Mouse (Mus musculus): Measurements from ENCODE around the gene Rinl. TPM values are rescaled to one million over a fixed set of nuclear protein-coding genes. Genes with fewer than 3 reads are reported as not detected.

Rinl gene
- polyA plus RNA-seq, 1 experiment from 2014 or later: 1.8 TPM

DNA sequence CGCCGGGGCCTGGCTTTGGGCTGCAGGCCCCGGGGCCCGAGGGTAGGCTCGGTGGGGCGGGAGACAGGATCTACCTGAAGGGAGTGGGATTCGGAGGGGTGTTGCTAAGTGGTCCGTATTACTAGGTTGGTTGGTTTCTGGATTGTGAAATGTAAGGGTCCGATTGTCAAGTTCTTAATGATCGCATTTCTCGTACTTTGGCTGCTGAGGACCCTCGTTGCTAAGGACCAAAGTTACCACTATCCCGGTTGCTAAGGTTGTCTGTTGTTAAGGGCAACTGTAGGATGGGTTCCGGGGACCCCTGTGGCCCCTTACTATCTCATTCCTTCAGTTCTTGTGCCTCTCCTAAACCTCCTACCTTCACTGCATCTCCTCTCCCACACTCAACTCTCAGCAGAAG, 21.9 kb upstream of the Rinl start:
- no peaks in the 10 kb centered on the region for H3K27me3 ChIP-seq
- ATAC-seq (replicated peaks): peak; percentile 21
- H3K9ac ChIP-seq (replicated peaks): peak overlapping the region; percentile 57
- peak overlapping the region; percentile 61 for H3K4me2 ChIP-seq (replicated peaks)
- peak overlapping the region; percentile 61 for H3K4me3 ChIP-seq
- H3K4me1 ChIP-seq: peaks cover 30% of the 10 kb centered on the region
- H3K36me3 ChIP-seq: peaks cover 4% of the 10 kb centered on the region; the same call in 1 of the 2 replicates
- H3K27ac ChIP-seq (replicated peaks): no peak overlapping the region
- 2% methylated on average over 14 of the region's 14 CpGs for WGBS
- no peaks in the 10 kb centered on the region for H3K9me3 ChIP-seq

DNA sequence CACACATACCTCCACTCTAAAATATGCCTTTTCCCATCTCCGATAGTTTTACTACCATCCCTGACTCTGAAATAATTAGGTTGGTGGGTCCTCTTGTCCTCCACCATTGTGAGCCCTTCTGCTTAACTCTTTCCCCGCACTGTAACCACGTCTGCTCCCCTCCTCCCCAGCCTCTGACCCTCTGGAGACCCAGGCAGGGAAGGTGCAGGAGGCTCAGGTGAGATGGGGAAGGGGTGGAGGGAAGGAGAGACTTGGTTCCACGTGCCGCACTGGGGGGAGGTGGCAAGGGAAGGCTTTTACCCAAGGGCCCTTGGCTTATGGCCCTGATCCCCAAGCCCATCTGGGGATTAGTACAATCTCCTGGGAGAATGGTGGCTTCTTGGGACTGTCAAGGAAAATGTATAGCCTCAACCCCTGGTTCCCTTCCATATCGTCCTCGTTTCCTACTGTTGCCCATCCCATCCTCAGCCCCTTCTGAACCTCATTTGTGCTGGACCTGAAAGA, 21.3 kb upstream of the Rinl start, which contains the start of gene Nfkbib:
Gene Nfkbib (minus strand): TSS at position 51 of the 504 bp plus-strand sequence.
- 57% methylated on average over 7 of the region's 7 CpGs for WGBS
- no peaks in the 10 kb centered on the region for H3K9me3 ChIP-seq
- H3K4me3 ChIP-seq: peak within 1 kb of the TSS; percentile 61
- peaks cover 30% of the 10 kb centered on the region for H3K4me1 ChIP-seq
- ATAC-seq (replicated peaks): no peak
- peak within 1 kb of the TSS; percentile 61 for H3K4me2 ChIP-seq (replicated peaks)
- H3K36me3 ChIP-seq: peaks cover 3% of the 10 kb centered on the region; the same call in 1 of the 2 replicates
- no peak within 1 kb of the TSS for H3K27ac ChIP-seq (replicated peaks)
- H3K27me3 ChIP-seq: no peaks in the 10 kb centered on the region
- H3K9ac ChIP-seq (replicated peaks): peak within 1 kb of the TSS; percentile 60

DNA sequence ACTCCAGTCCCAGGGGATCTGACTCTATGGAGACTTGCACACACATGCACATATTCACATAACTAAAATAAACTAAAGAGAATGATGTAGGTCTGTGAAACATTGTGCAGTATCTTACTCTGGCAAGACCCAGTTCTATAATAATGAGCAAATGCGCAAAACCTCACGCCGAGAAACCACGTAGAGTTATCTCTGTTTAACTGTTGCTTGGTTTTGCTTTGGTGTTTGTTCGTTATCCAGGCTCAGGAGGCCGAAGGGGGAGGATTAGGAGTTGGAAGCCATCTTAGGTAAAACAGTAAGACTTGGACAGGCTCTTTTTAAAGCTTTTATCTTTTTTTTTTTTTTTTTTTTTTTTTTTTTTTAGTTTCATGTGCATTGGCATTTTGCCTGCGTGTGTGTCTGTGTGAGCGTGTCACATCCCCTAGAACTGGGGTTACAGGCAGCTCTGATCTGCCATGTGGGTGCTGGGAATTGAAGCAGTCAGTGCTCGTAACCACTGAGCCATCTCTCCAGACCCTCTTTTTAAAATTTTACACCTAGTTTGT, 19.3 kb upstream of the Rinl start:
- Histone ChIP-seq H3K4me2 (replicated peaks) (no peak overlapping the region), H3K9me3 (no peaks in the 10 kb centered on the region), H3K36me3 (no peaks in the 10 kb centered on the region), H3K4me3 (no peak overlapping the region), H3K27ac (replicated peaks) (no peak overlapping the region), H3K4me1 (peaks cover 30% of the 10 kb centered on the region), H3K9ac (replicated peaks) (no peak overlapping the region), H3K27me3 (no peaks in the 10 kb centered on the region)
- 87% methylated on average over 9 of the region's 9 CpGs for WGBS
- no peak for ATAC-seq (replicated peaks)

DNA sequence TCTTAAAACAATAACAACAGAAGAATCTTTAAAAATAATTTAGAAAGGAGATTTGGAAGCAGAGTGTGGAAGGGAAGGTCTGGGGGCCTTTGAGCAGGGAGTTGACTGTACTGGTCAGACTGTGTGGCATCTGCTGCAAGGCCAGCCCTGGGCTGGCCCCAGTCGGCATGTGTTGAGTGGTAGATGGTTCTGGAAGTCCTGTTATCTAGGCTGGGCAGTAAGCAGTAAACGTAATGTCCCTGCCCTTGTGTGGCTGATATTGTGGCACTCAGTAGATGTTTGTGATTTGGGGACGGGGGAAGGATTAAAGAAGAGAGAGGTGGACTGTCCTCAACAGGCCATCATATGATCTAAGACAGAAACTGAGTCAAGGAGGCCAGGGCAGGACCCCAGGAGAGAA, 18.5 kb upstream of the Rinl start:
- Histone ChIP-seq H3K9ac (replicated peaks) (no peak overlapping the region), H3K36me3 (no peaks in the 10 kb centered on the region), H3K27me3 (no peaks in the 10 kb centered on the region), H3K4me3 (no peak overlapping the region), H3K27ac (replicated peaks) (no peak overlapping the region), H3K4me2 (replicated peaks) (no peak overlapping the region), H3K4me1 (peaks cover 23% of the 10 kb centered on the region), H3K9me3 (no peaks in the 10 kb centered on the region)
- no peak for ATAC-seq (replicated peaks)
- 91% methylated on average over 3 of the region's 3 CpGs for WGBS

DNA sequence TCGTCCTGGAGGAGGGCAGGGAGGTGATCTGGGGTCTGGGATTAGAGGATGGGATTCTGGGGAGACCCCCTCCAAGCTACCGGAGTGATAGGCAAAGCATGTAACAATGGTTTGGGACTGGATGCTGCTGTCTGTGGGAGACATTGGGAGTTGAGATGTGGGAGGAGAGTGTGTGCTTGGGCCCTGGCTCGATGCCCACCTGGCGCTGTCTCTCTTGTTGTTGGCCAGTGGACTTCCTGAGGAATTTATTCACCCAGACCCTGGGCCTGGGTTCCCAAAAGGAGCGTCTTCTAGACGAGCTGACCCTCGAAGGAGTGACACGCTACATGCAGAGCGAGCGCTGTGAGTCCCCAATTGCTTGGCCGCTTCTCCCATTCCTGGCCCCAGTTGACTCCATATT, 16.9 kb upstream of the Rinl start:
- Histone ChIP-seq H3K9ac (replicated peaks) (no peak overlapping the region), H3K4me2 (replicated peaks) (no peak overlapping the region), H3K27me3 (no peaks in the 10 kb centered on the region), H3K9me3 (no peaks in the 10 kb centered on the region), H3K36me3 (0 out of 2 replicates have a peak, but pooled peaks cover 5% of the 10 kb centered on the region), H3K4me1 (peaks cover 15% of the 10 kb centered on the region), H3K4me3 (no peak overlapping the region), H3K27ac (replicated peaks) (no peak overlapping the region)
- WGBS: 90% methylated on average over 11 of the region's 11 CpGs
- ATAC-seq (replicated peaks): no peak

DNA sequence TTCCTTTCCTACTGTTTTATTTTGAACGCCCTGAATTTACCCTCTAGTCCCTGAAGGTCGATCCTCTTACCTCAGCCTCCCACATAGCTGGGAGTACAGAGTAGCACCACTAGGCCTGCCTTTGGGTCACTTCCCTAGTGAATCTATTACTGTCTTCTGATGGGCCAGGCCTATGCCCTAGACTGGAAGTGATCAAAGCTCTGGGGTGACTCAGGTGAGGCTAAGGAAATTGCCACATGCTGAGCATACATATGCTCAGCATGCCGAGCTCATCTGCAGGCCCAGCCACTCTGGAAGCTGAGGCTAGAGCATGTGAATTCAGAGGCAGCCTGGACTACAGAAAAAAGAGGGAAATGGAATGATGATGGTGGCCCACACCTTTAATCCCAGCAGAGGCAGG, 15.6 kb upstream of the Rinl start:
- Histone ChIP-seq H3K4me2 (replicated peaks) (no peak overlapping the region), H3K9me3 (no peaks in the 10 kb centered on the region), H3K4me1 (peaks cover 3% of the 10 kb centered on the region), H3K27ac (replicated peaks) (no peak overlapping the region), H3K36me3 (0 out of 2 replicates have a peak, but pooled peaks cover 8% of the 10 kb centered on the region), H3K9ac (replicated peaks) (no peak overlapping the region), H3K27me3 (no peaks in the 10 kb centered on the region), H3K4me3 (no peak overlapping the region)
- 71% methylated on average over 3 of the region's 3 CpGs for WGBS
- ATAC-seq (replicated peaks): no peak

DNA sequence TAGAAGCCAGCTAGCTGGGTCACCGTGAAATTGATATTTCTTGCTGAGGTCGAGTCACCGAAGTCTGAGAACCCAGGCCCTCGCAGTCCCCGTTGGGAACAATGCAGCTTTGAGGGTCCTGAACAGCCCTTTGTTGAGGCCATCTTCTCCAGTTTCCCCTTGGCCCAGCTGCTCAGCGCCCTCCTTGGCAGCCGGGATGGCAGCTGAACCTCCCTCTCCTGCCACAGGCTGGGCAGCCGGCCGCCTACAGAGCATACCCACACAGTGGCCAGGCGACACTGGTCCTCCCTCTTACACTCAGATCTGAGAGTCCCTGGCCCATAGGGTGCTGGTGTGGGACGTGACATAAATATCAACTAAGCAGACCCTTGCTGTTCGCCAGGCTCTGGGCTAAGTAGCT, 14.6 kb upstream of the Rinl start:
- 74% methylated on average over 12 of the region's 12 CpGs for WGBS

DNA sequence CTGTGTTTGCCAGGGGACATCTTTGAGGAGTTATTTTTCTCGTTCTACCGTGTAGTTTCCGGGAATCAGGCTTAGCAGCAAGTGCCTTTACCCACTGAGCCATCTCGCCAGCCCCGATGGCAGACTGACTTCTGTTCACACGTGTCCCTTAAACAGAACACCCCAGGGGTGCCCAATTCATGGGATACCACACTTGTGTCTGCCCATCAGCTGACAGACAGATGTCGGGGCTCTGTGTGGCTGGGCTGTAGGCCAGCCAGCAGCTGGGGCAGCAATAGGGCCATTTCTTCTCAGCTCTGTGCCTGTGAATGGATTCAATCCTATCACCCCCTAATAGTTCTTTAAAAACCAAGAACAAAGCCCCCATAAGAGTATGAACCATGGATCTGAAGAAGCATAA, 13.6 kb upstream of the Rinl start:
- Histone ChIP-seq H3K27ac (replicated peaks) (no peak overlapping the region), H3K4me2 (replicated peaks) (no peak overlapping the region), H3K9ac (replicated peaks) (no peak overlapping the region), H3K9me3 (no peaks in the 10 kb centered on the region), H3K4me3 (no peak overlapping the region), H3K4me1 (peaks cover 1% of the 10 kb centered on the region), H3K27me3 (no peaks in the 10 kb centered on the region), H3K36me3 (0 out of 2 replicates have a peak, but pooled peaks cover 10% of the 10 kb centered on the region)
- 81% methylated on average over 7 of the region's 7 CpGs for WGBS
- no peak for ATAC-seq (replicated peaks)

More for the DNA sequence above, 14.6 kb upstream of the Rinl start:
- Histone ChIP-seq H3K4me1 (no peaks in the 10 kb centered on the region), H3K4me3 (no peak overlapping the region), H3K9me3 (no peaks in the 10 kb centered on the region), H3K9ac (replicated peaks) (no peak overlapping the region), H3K27ac (replicated peaks) (no peak overlapping the region), H3K36me3 (0 out of 2 replicates have a peak, but pooled peaks cover 10% of the 10 kb centered on the region), H3K4me2 (replicated peaks) (no peak overlapping the region), H3K27me3 (no peaks in the 10 kb centered on the region)
- no peak for ATAC-seq (replicated peaks)

DNA sequence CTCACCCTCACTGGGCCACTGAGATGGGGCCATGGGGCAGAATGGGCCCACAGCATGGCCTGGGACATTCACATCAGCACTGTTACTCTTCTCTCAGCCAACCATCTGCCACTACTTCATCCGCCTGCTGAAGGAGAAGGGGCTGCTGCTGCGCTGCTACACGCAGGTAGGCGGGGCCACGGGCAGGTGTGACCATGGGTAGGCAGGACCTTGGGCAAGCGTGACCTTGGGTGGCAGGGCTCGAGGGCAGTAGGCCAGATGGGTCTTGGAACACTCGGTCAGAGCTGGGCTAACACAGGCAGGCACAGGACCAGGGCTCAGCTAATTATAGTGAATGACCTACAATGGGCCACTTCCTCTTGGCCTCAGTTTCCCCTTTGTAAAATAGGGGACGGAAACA, 9.9 kb upstream of the Rinl start:
- Histone ChIP-seq H3K4me1 (peaks cover 4% of the 10 kb centered on the region), H3K36me3 (peaks cover 22% of the 10 kb centered on the region; the same call in 1 of the 2 replicates), H3K4me3 (no peak overlapping the region), H3K4me2 (replicated peaks) (no peak overlapping the region), H3K27ac (replicated peaks) (no peak overlapping the region), H3K9ac (replicated peaks) (no peak overlapping the region), H3K27me3 (no peaks in the 10 kb centered on the region), H3K9me3 (no peaks in the 10 kb centered on the region)
- ATAC-seq (replicated peaks): no peak
- 88% methylated on average over 9 of the region's 9 CpGs for WGBS

DNA sequence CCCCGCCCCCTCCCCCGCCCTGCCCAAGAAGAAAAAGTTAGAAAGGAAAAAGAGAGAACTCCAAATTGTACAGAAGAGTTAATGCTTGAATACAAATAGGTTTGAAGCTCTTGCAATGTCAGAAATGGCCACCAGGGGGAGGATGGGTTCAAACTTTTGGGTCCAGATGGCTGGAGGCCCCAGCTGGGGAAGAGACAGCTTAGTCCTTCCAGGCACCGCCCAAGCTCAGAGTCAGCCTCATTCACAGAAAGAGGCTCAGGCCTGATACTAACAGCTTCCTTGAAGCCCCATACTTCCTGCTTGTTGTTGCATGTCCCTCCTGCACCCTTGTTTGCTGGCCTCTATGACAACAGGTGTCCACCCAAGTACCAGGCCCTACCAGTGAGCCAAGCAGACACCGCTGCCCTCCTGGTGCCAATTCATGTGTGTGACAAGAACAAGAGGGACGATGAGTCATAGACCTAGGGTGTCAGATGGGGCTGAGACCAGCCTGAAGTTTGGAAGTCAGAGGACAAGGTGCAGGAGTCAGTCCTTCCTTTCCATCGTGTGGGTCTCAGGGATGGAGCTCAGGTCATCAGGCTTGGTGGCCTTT, 8.6 kb upstream of the Rinl start:
- H3K4me2 ChIP-seq (replicated peaks): no peak overlapping the region
- no peaks in the 10 kb centered on the region for H3K27me3 ChIP-seq
- peaks cover 4% of the 10 kb centered on the region for H3K4me1 ChIP-seq
- peak; percentile 65 for ATAC-seq (replicated peaks)
- H3K9me3 ChIP-seq: no peaks in the 10 kb centered on the region
- peaks cover 22% of the 10 kb centered on the region; the same call in 1 of the 2 replicates for H3K36me3 ChIP-seq
- H3K9ac ChIP-seq (replicated peaks): no peak overlapping the region
- H3K27ac ChIP-seq (replicated peaks): peak overlapping the region; percentile 55; the same call in 1 of the 2 replicates
- H3K4me3 ChIP-seq: no peak overlapping the region
- WGBS: 43% methylated on average over 6 of the region's 6 CpGs

DNA sequence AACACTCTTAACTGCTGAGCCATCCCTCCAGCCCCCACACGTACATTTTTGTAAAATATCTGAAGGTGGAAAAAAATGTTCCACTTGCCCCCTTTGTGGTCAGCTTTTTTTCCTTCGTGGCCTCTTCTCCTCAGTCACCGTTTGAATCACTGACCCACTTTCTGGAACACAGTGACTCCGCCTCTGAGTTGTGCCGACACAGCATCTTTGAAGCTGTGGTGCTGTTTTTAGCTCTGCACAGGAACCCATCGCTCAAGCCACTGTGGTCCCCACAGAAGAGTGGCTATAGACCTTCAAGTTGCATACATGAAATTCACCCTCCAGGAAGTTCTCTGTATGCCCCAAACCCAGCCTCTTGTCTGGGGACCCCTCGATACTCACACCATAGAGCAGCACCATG, 7.9 kb upstream of the Rinl start:
- ATAC-seq (replicated peaks): no peak
- Histone ChIP-seq H3K4me2 (replicated peaks) (no peak overlapping the region), H3K9ac (replicated peaks) (no peak overlapping the region), H3K4me1 (peaks cover 4% of the 10 kb centered on the region), H3K27me3 (no peaks in the 10 kb centered on the region), H3K27ac (replicated peaks) (no peak overlapping the region), H3K4me3 (no peak overlapping the region), H3K36me3 (peaks cover 21% of the 10 kb centered on the region; the same call in 1 of the 2 replicates), H3K9me3 (no peaks in the 10 kb centered on the region)
- WGBS: 88% methylated on average over 7 of the region's 7 CpGs

DNA sequence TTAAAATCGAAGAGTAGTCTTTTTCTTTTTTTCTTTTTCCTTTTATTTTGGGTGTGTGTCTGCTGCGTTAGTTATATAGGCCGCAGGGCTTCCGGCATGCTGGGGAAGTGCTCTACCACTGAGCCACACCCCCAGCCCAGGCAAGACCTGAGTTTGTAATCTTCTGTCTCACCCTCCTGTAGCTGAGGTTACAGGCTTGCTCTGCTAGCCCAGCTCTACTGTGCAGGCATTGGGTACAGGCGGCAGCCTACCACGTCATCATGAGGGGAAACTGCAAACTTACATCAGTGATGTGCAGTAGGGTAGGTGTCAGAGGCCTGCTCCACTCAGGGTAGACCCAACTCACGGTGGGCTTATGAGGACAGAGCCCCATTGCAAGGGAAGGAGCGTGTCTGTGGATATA, 7.5 kb upstream of the Rinl start:
- no peak for ATAC-seq (replicated peaks)
- Histone ChIP-seq H3K36me3 (peaks cover 19% of the 10 kb centered on the region; the same call in 1 of the 2 replicates), H3K4me3 (no peak overlapping the region), H3K9me3 (no peaks in the 10 kb centered on the region), H3K4me2 (replicated peaks) (no peak overlapping the region), H3K4me1 (peaks cover 4% of the 10 kb centered on the region), H3K27ac (replicated peaks) (no peak overlapping the region), H3K27me3 (no peaks in the 10 kb centered on the region), H3K9ac (replicated peaks) (no peak overlapping the region)
- WGBS: 86% methylated on average over 8 of the region's 8 CpGs
